Mouse (Mus musculus): ENCODE results near the gene Ppp2r2c. TPM values are rescaled to one million over a fixed set of nuclear protein-coding genes. Genes with fewer than 3 reads are reported as not detected.

The Ppp2r2c gene
- polyA plus RNA-seq, 1 experiment from 2014 or later, result 0.03 TPM

GRCm38 (mm10) chr5:36897999-36898398 lies 29.7 kb downstream of the Ppp2r2c start:
- TF ChIP-seq CTCF (IDR thresholded peaks at IDR 0.05), result no peak
- peaks cover 44% of the 10 kb centered on the region for H3K27me3 ChIP-seq
- ChIA-PET POLR2A (no interaction called here), CTCF (no interaction called here)
- in situ Hi-C loops (cut with MboI; ENCODE audit: low pct_unique_long_range_greater_than_20kb), result no loop called here
- DNase-seq (ENCODE audit: low read depth, low spot score) (no peak), ATAC-seq (no peak)

GRCm38 (mm10) chr5:36898415-36899109 lies 30.2 kb downstream of the Ppp2r2c start:
- peaks cover 43% of the 10 kb centered on the region for H3K27me3 ChIP-seq
- ATAC-seq (no peak), DNase-seq (ENCODE audit: low read depth, low spot score) (no peak)
- ChIA-PET POLR2A (no interaction called here), CTCF (no interaction called here)
- no peak for TF ChIP-seq CTCF (IDR thresholded peaks at IDR 0.05)
- in situ Hi-C loops (cut with MboI; ENCODE audit: low pct_unique_long_range_greater_than_20kb), result no loop called here

- DNase-seq (ENCODE audit: low read depth, low spot score) (no peak), ATAC-seq (no peak)
- POLR2A ChIA-PET, result no interaction called here
- in situ Hi-C loops (cut with MboI; ENCODE audit: low pct_unique_long_range_greater_than_20kb), result no loop called here
- TF ChIP-seq CTCF (IDR thresholded peaks at IDR 0.05), result no peak
- peaks cover 43% of the 10 kb centered on the region for H3K27me3 ChIP-seq
- CTCF ChIA-PET, result no interaction called here
Observed at GRCm38 (mm10) chr5:36899392-36899791, 31.1 kb downstream of the Ppp2r2c start.

- ATAC-seq, result no peak
- ChIA-PET POLR2A (no interaction called here), CTCF (no interaction called here)
- in situ Hi-C loops (cut with MboI; ENCODE audit: low pct_unique_long_range_greater_than_20kb), result no loop called here
- DNase-seq (ENCODE audit: low read depth, low spot score), result no peak
- H3K27me3 ChIP-seq, result peaks cover 41% of the 10 kb centered on the region
- TF ChIP-seq CTCF (IDR thresholded peaks at IDR 0.05), result no peak
Observed at GRCm38 (mm10) chr5:36900189-36900619, 31.9 kb downstream of the Ppp2r2c start.

GRCm38 (mm10) chr5:36902807-36903206 lies 34.5 kb downstream of the Ppp2r2c start:
- POLR2A ChIA-PET, result no interaction called here
- DNase-seq (ENCODE audit: low read depth, low spot score) (no peak), ATAC-seq (no peak)
- peaks cover 41% of the 10 kb centered on the region for H3K27me3 ChIP-seq
- no peak for TF ChIP-seq CTCF (IDR thresholded peaks at IDR 0.05)
- CTCF ChIA-PET, result interaction anchor here (1.0 kb wide), 1 partner anchor 26 kb away, joined by 3 read pairs; no protein-coding TSS in a partner anchor
- in situ Hi-C loops (cut with MboI; ENCODE audit: low pct_unique_long_range_greater_than_20kb), result no loop called here

GRCm38 (mm10) chr5:36904131-36904530 lies 35.8 kb downstream of the Ppp2r2c start:
- ChIA-PET CTCF (no interaction called here), POLR2A (no interaction called here)
- peaks cover 53% of the 10 kb centered on the region for H3K27me3 ChIP-seq
- in situ Hi-C loops (cut with MboI; ENCODE audit: low pct_unique_long_range_greater_than_20kb), result no loop called here
- DNase-seq (ENCODE audit: low read depth, low spot score) (no peak), ATAC-seq (no peak)
- TF ChIP-seq CTCF (IDR thresholded peaks at IDR 0.05), result no peak

GRCm38 (mm10) chr5:36904703-36905102 lies 36.4 kb downstream of the Ppp2r2c start:
- ATAC-seq, result no peak
- ChIA-PET CTCF (no interaction called here), POLR2A (no interaction called here)
- TF ChIP-seq CTCF (IDR thresholded peaks at IDR 0.05), result no peak
- in situ Hi-C loops (cut with MboI; ENCODE audit: low pct_unique_long_range_greater_than_20kb), result no loop called here
- peaks cover 55% of the 10 kb centered on the region for H3K27me3 ChIP-seq
- DNase-seq (ENCODE audit: low read depth, low spot score), result no peak

- DNase-seq (ENCODE audit: low read depth, low spot score) (no peak), ATAC-seq (no peak)
- in situ Hi-C loops (cut with MboI; ENCODE audit: low pct_unique_long_range_greater_than_20kb), result no loop called here
- peaks cover 51% of the 10 kb centered on the region for H3K27me3 ChIP-seq
- CTCF ChIA-PET, result no interaction called here
- POLR2A ChIA-PET, result no interaction called here
- no peak for TF ChIP-seq CTCF (IDR thresholded peaks at IDR 0.05)
Observed at GRCm38 (mm10) chr5:36905216-36905615, 36.9 kb downstream of the Ppp2r2c start.

GRCm38 (mm10) chr5:36907695-36908094 lies 39.4 kb downstream of the Ppp2r2c start:
- H3K27me3 ChIP-seq, result peaks cover 60% of the 10 kb centered on the region
- no peak for ATAC-seq
- DNase-seq (ENCODE audit: low read depth, low spot score), result no peak
- TF ChIP-seq CTCF (IDR thresholded peaks at IDR 0.05), result no peak
- in situ Hi-C loops (cut with MboI; ENCODE audit: low pct_unique_long_range_greater_than_20kb), result no loop called here
- POLR2A ChIA-PET, result no interaction called here
- CTCF ChIA-PET, result no interaction called here

GRCm38 (mm10) chr5:36909545-36909944 lies 41.2 kb downstream of the Ppp2r2c start:
- ChIA-PET CTCF (no interaction called here), POLR2A (no interaction called here)
- H3K27me3 ChIP-seq, result peaks cover 62% of the 10 kb centered on the region
- DNase-seq (ENCODE audit: low read depth, low spot score) (no peak), ATAC-seq (no peak)
- no peak for TF ChIP-seq CTCF (IDR thresholded peaks at IDR 0.05)
- in situ Hi-C loops (cut with MboI; ENCODE audit: low pct_unique_long_range_greater_than_20kb), result no loop called here

GRCm38 (mm10) chr5:36910980-36911379 lies 42.7 kb downstream of the Ppp2r2c start:
- TF ChIP-seq CTCF (IDR thresholded peaks at IDR 0.05), result no peak
- DNase-seq (ENCODE audit: low read depth, low spot score) (no peak), ATAC-seq (no peak)
- CTCF ChIA-PET, result no interaction called here
- POLR2A ChIA-PET, result no interaction called here
- in situ Hi-C loops (cut with MboI; ENCODE audit: low pct_unique_long_range_greater_than_20kb), result no loop called here
- peaks cover 64% of the 10 kb centered on the region for H3K27me3 ChIP-seq
